Mouse (Mus musculus): ENCODE results near the gene Pmepa1.

Gene Pmepa1

GRCm38 (mm10) chr2:173276409-173276808 is at the start of gene Pmepa1:
TSS of gene Pmepa1 (minus strand) at chr2:173276533.
- peak; percentile 93 for DNase-seq

GRCm38 (mm10) chr2:173321754-173322153 is 45.4 kb upstream of the Pmepa1 start:
- peak; percentile 37 for DNase-seq

GRCm38 (mm10) chr2:173321194-173321593 is 44.9 kb upstream of the Pmepa1 start:
- no peak for DNase-seq

GRCm38 (mm10) chr2:173314291-173314690 is 38.0 kb upstream of the Pmepa1 start:
- DNase-seq = no peak

- no peak for DNase-seq
Observed at GRCm38 (mm10) chr2:173308486-173308885, 32.2 kb upstream of the Pmepa1 start.

GRCm38 (mm10) chr2:173307984-173308383 is 31.7 kb upstream of the Pmepa1 start:
- no peak for DNase-seq

GRCm38 (mm10) chr2:173307561-173307960 is 31.2 kb upstream of the Pmepa1 start:
- peak; percentile 10 for DNase-seq

GRCm38 (mm10) chr2:173306734-173307525 is 30.6 kb upstream of the Pmepa1 start:
- DNase-seq = peak; percentile 57

- no peak for DNase-seq
Observed at GRCm38 (mm10) chr2:173305011-173305410, 28.7 kb upstream of the Pmepa1 start.

- DNase-seq = no peak
Observed at GRCm38 (mm10) chr2:173300663-173301630, 24.6 kb upstream of the Pmepa1 start.

GRCm38 (mm10) chr2:173296408-173296807 is 20.1 kb upstream of the Pmepa1 start:
- no peak for DNase-seq

GRCm38 (mm10) chr2:173293042-173293441 is 16.7 kb upstream of the Pmepa1 start:
- DNase-seq = peak; percentile 39

- no peak for DNase-seq
Observed at GRCm38 (mm10) chr2:173292551-173292950, 16.2 kb upstream of the Pmepa1 start.

- no peak for DNase-seq
Observed at GRCm38 (mm10) chr2:173290981-173291380, 14.6 kb upstream of the Pmepa1 start.

GRCm38 (mm10) chr2:173289928-173290327 is 13.6 kb upstream of the Pmepa1 start:
- DNase-seq = peak; percentile 64

- DNase-seq = no peak
Observed at GRCm38 (mm10) chr2:173285816-173286538, 9.6 kb upstream of the Pmepa1 start.

- no peak for DNase-seq
Observed at GRCm38 (mm10) chr2:173284771-173285170, 8.4 kb upstream of the Pmepa1 start.

GRCm38 (mm10) chr2:173282191-173282590 is 5.9 kb upstream of the Pmepa1 start:
- DNase-seq = no peak

- peak; percentile 79 for DNase-seq
Observed at GRCm38 (mm10) chr2:173281021-173281937, 4.9 kb upstream of the Pmepa1 start.

- DNase-seq = no peak
Observed at GRCm38 (mm10) chr2:173278846-173279580, 2.7 kb upstream of the Pmepa1 start.

- peak; percentile 46 for DNase-seq
Observed at GRCm38 (mm10) chr2:173276859-173277258, 526 bp upstream of the Pmepa1 start.
